Mouse (Mus musculus): Measurements from ENCODE around the gene Wdr25.
A peak's percentile ranks its signal among the peaks of the same experiment; 100 is the strongest.

The Wdr25 gene

GRCm38 (mm10) chr12:108990425-108990824 is 97.0 kb downstream of the Wdr25 start:
- peak; percentile 28 to 35 for DNase-seq

GRCm38 (mm10) chr12:108993046-108993445 is 99.6 kb downstream of the Wdr25 start:
- DNase-seq: no peak

GRCm38 (mm10) chr12:108994436-108995031 is 101.1 kb downstream of the Wdr25 start:
- peak; percentile 63 to 90 for DNase-seq

- no peak for DNase-seq
These were observed 102.7 kb downstream of the Wdr25 start for GRCm38 (mm10) chr12:108995976-108996636.

GRCm38 (mm10) chr12:108997249-108997648 is 103.8 kb downstream of the Wdr25 start:
- no peak for DNase-seq

GRCm38 (mm10) chr12:109002978-109003377 is 109.5 kb downstream of the Wdr25 start:
- DNase-seq: no peak

- no peak for DNase-seq
These were observed 116.7 kb downstream of the Wdr25 start for GRCm38 (mm10) chr12:109010070-109010649.

- DNase-seq: no peak
These were observed 128.8 kb downstream of the Wdr25 start for GRCm38 (mm10) chr12:109022181-109022691.

- DNase-seq: no peak
These were observed 129.5 kb downstream of the Wdr25 start for GRCm38 (mm10) chr12:109022966-109023365.

- no peak for DNase-seq
These were observed 130.3 kb downstream of the Wdr25 start for GRCm38 (mm10) chr12:109023780-109024179.

- no peak for DNase-seq
These were observed 143.6 kb downstream of the Wdr25 start for GRCm38 (mm10) chr12:109037026-109037425.

- DNase-seq: no peak
These were observed 144.9 kb downstream of the Wdr25 start for GRCm38 (mm10) chr12:109038179-109038819.

- no peak for DNase-seq
These were observed 145.9 kb downstream of the Wdr25 start for GRCm38 (mm10) chr12:109039311-109039710.

GRCm38 (mm10) chr12:109044497-109044896 is 151.1 kb downstream of the Wdr25 start:
- DNase-seq: peak in 1 of 2 experiments; percentile 22

- DNase-seq: no peak
These were observed 152.2 kb downstream of the Wdr25 start for GRCm38 (mm10) chr12:109045581-109045980.

GRCm38 (mm10) chr12:109049949-109050348 is 156.5 kb downstream of the Wdr25 start:
- DNase-seq: no peak

GRCm38 (mm10) chr12:109053020-109053806 is 159.8 kb downstream of the Wdr25 start:
- no peak for DNase-seq

GRCm38 (mm10) chr12:109057736-109058135 is 164.3 kb downstream of the Wdr25 start:
- no peak for DNase-seq

GRCm38 (mm10) chr12:109058660-109059059 is 165.2 kb downstream of the Wdr25 start:
- no peak for DNase-seq

GRCm38 (mm10) chr12:109067561-109068135 is 174.2 kb downstream of the Wdr25 start:
- DNase-seq: peak in 1 of 2 experiments; percentile 46

GRCm38 (mm10) chr12:109068167-109068653 is 174.8 kb downstream of the Wdr25 start, which contains the start of gene Begain:
TSS of gene Begain (minus strand) at chr12:109068217.
- no peak for DNase-seq

- DNase-seq: no peak
These were observed 175.3 kb downstream of the Wdr25 start for GRCm38 (mm10) chr12:109068738-109069137.
